ENCODE assay signal across 8 mouse cellular contexts in the genomic region with DNA sequence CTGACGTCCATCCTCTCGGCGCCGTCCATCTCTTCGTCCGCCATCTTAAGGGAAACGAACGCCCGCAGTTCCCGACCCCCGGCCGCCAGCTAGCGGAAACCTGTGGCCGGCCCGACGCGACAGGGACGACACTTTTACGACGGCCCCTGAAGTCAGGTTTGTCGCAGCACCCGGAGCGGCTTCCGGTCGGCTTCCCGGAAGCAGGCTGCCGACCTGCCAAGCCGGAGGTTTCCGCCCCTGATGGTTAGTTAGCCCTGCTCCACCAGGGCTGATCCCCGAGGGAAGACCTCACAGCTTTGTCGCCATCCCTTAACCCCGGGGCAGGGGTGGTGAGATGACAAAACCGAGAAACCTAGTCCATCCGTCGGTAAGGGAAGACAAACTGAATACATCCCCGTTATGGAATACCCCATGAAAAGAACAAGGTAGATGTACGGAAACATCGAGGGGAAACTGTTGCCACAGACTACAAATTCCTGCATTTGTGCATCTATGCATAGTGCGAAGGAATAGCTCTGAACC. TPM values are rescaled to one million over a fixed set of nuclear protein-coding genes. Genes with fewer than 3 reads are reported as not detected.
DNase-seq lines count a peak whose midpoint lies in the region; ATAC-seq and TF ChIP-seq lines count a peak whose summit lies in the region.

A gene (minus strand): TSS at position 157 of the 522 bp plus-strand sequence.

- WGBS in lung, embryonic 15.5 days, result under 1% methylated on average over 35 of the region's 39 CpGs
- under 1% methylated on average over 39 of the region's 39 CpGs for WGBS in olfactory bulb, adult 2 months

- H3K9ac ChIP-seq in lung, embryonic 15.5 days, result peak within 1 kb of the TSS; percentile 69

- peak within 1 kb of the TSS; percentile 76 for H3K27ac ChIP-seq in lung, embryonic 15.5 days
- H3K27ac ChIP-seq in olfactory bulb, adult 2 months (ENCODE audit: insufficient read depth, low read depth, low read length), result peak within 1 kb of the TSS; percentile 88

- peak; percentile 89 for DNase-seq in MN1 (ENCODE audit: low spot score)
- peak; percentile 78 for DNase-seq in cerebellum, adult 8-10 months
- peak; percentile 36 for DNase-seq in layer of hippocampus, adult 9-10 months (ENCODE audit: low spot score)
- peak; percentile 79 to 85 for DNase-seq in thymus, adult 18-20 months

- peak; percentile 91 for ATAC-seq in frontal cortex, adult (ENCODE audit: low TSS enrichment)
- peak; percentile 92 to 96 for ATAC-seq in hematopoietic stem cell, adult 5-6 weeks (replicated peaks in 1 of 2; ENCODE audit: insufficient read depth in 1 of 2, low FRiP score in 2 of 2, low TSS enrichment in 1 of 2, low read depth in 1 of 2, poor library complexity in 2 of 2, severe bottlenecking in 2 of 2)
- peak; percentile 85; the same call in 1 of the 2 replicates for ATAC-seq in lung, embryonic 15.5 days (ENCODE audit: borderline replicate concordance, extremely low read depth, low FRiP score, low TSS enrichment)

- peak; percentile 94 for TF ChIP-seq POLR2A in olfactory bulb, adult 2 months (IDR thresholded peaks at IDR 0.05; ENCODE audit: insufficient read depth, low read depth, low read length)

- 0 out of 2 replicates have a peak, but pooled peaks cover 5% of the 10 kb centered on the region for H3K27me3 ChIP-seq in lung, embryonic 15.5 days

- peak within 1 kb of the TSS; percentile 64 for H3K4me2 ChIP-seq in lung, embryonic 15.5 days

- peak within 1 kb of the TSS; percentile 73 for H3K4me3 ChIP-seq in lung, embryonic 15.5 days
- peak within 1 kb of the TSS; percentile 66 for H3K4me3 ChIP-seq in olfactory bulb, adult 2 months (ENCODE audit: insufficient read depth, low read depth, low read length)

- no peaks in the 10 kb centered on the region for H3K36me3 ChIP-seq in lung, embryonic 15.5 days

- H3K4me1 ChIP-seq in lung, embryonic 15.5 days, result peaks cover 16% of the 10 kb centered on the region; the same call in 1 of the 2 replicates
- H3K4me1 ChIP-seq in olfactory bulb, adult 2 months (ENCODE audit: control insufficient read depth, insufficient read depth, low read length), result no peaks in the 10 kb centered on the region

- H3K9me3 ChIP-seq in lung, embryonic 15.5 days, result no peaks in the 10 kb centered on the region

- no peak for TF ChIP-seq CTCF in olfactory bulb, adult 2 months (IDR thresholded peaks at IDR 0.05; ENCODE audit: insufficient read depth, low read depth, low read length)

RNA-seq across cellular contexts. Expression of the gene that starts here (rescaled TPM):
- total RNA-seq in hematopoietic stem cell, adult 5-6 weeks (2017), result 32.1 and 39.5 TPM in 2 replicates
- polyA plus RNA-seq in lung, embryonic 15.5 days (2015; fragmentation: Nextera tagmentation; extraction: Ambion mirVana), result 25.8 and 29.4 TPM in 2 replicates
- not detected in 2 replicates for polyA plus RNA-seq in olfactory bulb, adult 2 months (2012; ENCODE audit: insufficient read depth, insufficient read length, low replicate concordance, missing spikeins)

Comparison
In these comparisons a context has a peak if more than half of its experiments do, and no peak if none do; other contexts are left out.
1. Peak in every context shown above with its lines: DNase-seq, ATAC-seq, H3K4me3 ChIP-seq and H3K27ac ChIP-seq.
2. DNase-seq: peak in every context shown above with its lines; median percentile 89 in MN1; 82 in thymus, adult 18-20 months; 78 in cerebellum, adult 8-10 months; 36 in layer of hippocampus, adult 9-10 months.